Comparison of ENCODE assay signal across 8 mouse cellular contexts in genomic region chr10:82811855-82812431, GRCm38 (mm10). TPM values are rescaled to one million over a fixed set of nuclear protein-coding genes. Genes with fewer than 3 reads are reported as not detected.
DNase-seq lines count a peak whose midpoint lies in the region; ATAC-seq lines count a peak whose summit lies in the region.

No protein-coding gene starts in this region.

- H3K27ac ChIP-seq in intestine, embryonic 15.5 days = no peak overlapping the region
- H3K27ac ChIP-seq in limb, embryonic 12.5 days = 0 out of 2 replicates have a peak overlapping the region, but pooled peaks have one; percentile 41
- no peak overlapping the region for H3K27ac ChIP-seq in midbrain, embryonic 13.5 days

- peak; percentile 89 for DNase-seq in adrenal gland, postnatal 10 days
- peak; percentile 88 for DNase-seq in embryo, embryonic 11 days
- DNase-seq in gastrocnemius, postnatal 4 days (ENCODE audit: low spot score in 2 of 2) = peak; percentile 75 to 80
- peak; percentile 30 for DNase-seq in skeletal muscle tissue, adult 2 months (ENCODE audit: low read depth, low spot score)
- peak; percentile 62 for DNase-seq in yolk sac, embryonic 10.5 days (ENCODE audit: low spot score)

- 8% methylated on average over 35 of the region's 52 CpGs for WGBS in intestine, embryonic 15.5 days
- 6% methylated on average over 47 of the region's 52 CpGs for WGBS in limb, embryonic 12.5 days
- WGBS in midbrain, embryonic 13.5 days = 10% methylated on average over 25 of the region's 52 CpGs

- no peaks in the 10 kb centered on the region for H3K36me3 ChIP-seq in intestine, embryonic 15.5 days
- no peaks in the 10 kb centered on the region for H3K36me3 ChIP-seq in limb, embryonic 12.5 days
- H3K36me3 ChIP-seq in midbrain, embryonic 13.5 days = no peaks in the 10 kb centered on the region

- peak overlapping the region; percentile 56 for H3K4me3 ChIP-seq in intestine, embryonic 15.5 days (replicated peaks)
- H3K4me3 ChIP-seq in limb, embryonic 12.5 days (replicated peaks) = peak overlapping the region; percentile 56
- peak overlapping the region; percentile 50 for H3K4me3 ChIP-seq in midbrain, embryonic 13.5 days (replicated peaks)

- 0 out of 2 replicates have a peak, but pooled peaks cover 3% of the 10 kb centered on the region for H3K4me1 ChIP-seq in intestine, embryonic 15.5 days (replicated peaks)
- peaks cover 19% of the 10 kb centered on the region for H3K4me1 ChIP-seq in limb, embryonic 12.5 days (replicated peaks)
- peaks cover 11% of the 10 kb centered on the region for H3K4me1 ChIP-seq in midbrain, embryonic 13.5 days (replicated peaks)

- H3K9me3 ChIP-seq in intestine, embryonic 15.5 days = no peaks in the 10 kb centered on the region
- no peaks in the 10 kb centered on the region for H3K9me3 ChIP-seq in limb, embryonic 12.5 days
- H3K9me3 ChIP-seq in midbrain, embryonic 13.5 days = no peaks in the 10 kb centered on the region

- H3K27me3 ChIP-seq in intestine, embryonic 15.5 days (replicated peaks) = no peaks in the 10 kb centered on the region
- no peaks in the 10 kb centered on the region; the same call in 1 of the 2 replicates for H3K27me3 ChIP-seq in limb, embryonic 12.5 days
- H3K27me3 ChIP-seq in midbrain, embryonic 13.5 days = no peaks in the 10 kb centered on the region

- ATAC-seq in intestine, embryonic 15.5 days = peak; percentile 82
- peak; percentile 49 for ATAC-seq in limb, embryonic 12.5 days (ENCODE audit: insufficient number of reproducible peaks, insufficient read depth, low FRiP score, low TSS enrichment, low read depth)
- ATAC-seq in midbrain, embryonic 13.5 days = peak; percentile 90

- peak overlapping the region; percentile 53 for H3K9ac ChIP-seq in intestine, embryonic 15.5 days
- H3K9ac ChIP-seq in limb, embryonic 12.5 days (replicated peaks) = peak overlapping the region; percentile 51
- H3K9ac ChIP-seq in midbrain, embryonic 13.5 days (replicated peaks) = peak overlapping the region; percentile 65

- H3K4me2 ChIP-seq in intestine, embryonic 15.5 days (replicated peaks) = peak overlapping the region; percentile 84
- peak overlapping the region; percentile 69 for H3K4me2 ChIP-seq in limb, embryonic 12.5 days
- H3K4me2 ChIP-seq in midbrain, embryonic 13.5 days (replicated peaks) = peak overlapping the region; percentile 62

RNA-seq across cellular contexts. Expression of gene Txnrd1, which starts 21.8 kb away (rescaled TPM):
- 10 to 100 TPM; 88.4 to 96.8 TPM for total RNA-seq in adrenal gland, postnatal 10 days (2021)
- 10 to 100 TPM; 42.2 to 43.2 TPM for total RNA-seq in gastrocnemius, postnatal 4 days (2021)
- polyA plus RNA-seq in intestine, embryonic 15.5 days (2015; fragmentation: Nextera tagmentation; extraction: Ambion mirVana) = 106 and 115 TPM in 2 replicates
- polyA plus RNA-seq in limb, embryonic 12.5 days (2016; fragmentation: Nextera tagmentation; extraction: Ambion mirVana) = 149 TPM in 2 replicates
- 133 and 141 TPM in 2 replicates for polyA plus RNA-seq in midbrain, embryonic 13.5 days (2015; fragmentation: Nextera tagmentation; extraction: Ambion mirVana)

RNA-seq across cellular contexts. Expression of gene Nfyb, which starts 48.0 kb away (rescaled TPM):
- total RNA-seq in adrenal gland, postnatal 10 days (2021) = 10 to 100 TPM; 26.4 to 28.8 TPM
- total RNA-seq in gastrocnemius, postnatal 4 days (2021) = 10 to 100 TPM; 28.6 to 31.6 TPM
- 37.9 and 42.7 TPM in 2 replicates for polyA plus RNA-seq in intestine, embryonic 15.5 days (2015; fragmentation: Nextera tagmentation; extraction: Ambion mirVana)
- 61.4 and 66.8 TPM in 2 replicates for polyA plus RNA-seq in limb, embryonic 12.5 days (2016; fragmentation: Nextera tagmentation; extraction: Ambion mirVana)
- 57.6 and 57.8 TPM in 2 replicates for polyA plus RNA-seq in midbrain, embryonic 13.5 days (2015; fragmentation: Nextera tagmentation; extraction: Ambion mirVana)

RNA-seq across cellular contexts. Expression of gene Eid3, which starts 54.5 kb away (rescaled TPM):
- 1 to 10 TPM; 1.7 to 4.2 TPM for total RNA-seq in adrenal gland, postnatal 10 days (2021)
- total RNA-seq in gastrocnemius, postnatal 4 days (2021) = 1 to 10 TPM; 1.8 to 2.1 TPM
- polyA plus RNA-seq in intestine, embryonic 15.5 days (2015; fragmentation: Nextera tagmentation; extraction: Ambion mirVana) = 0.42 and 0.46 TPM in 2 replicates
- 0.59 and 0.68 TPM in 2 replicates for polyA plus RNA-seq in limb, embryonic 12.5 days (2016; fragmentation: Nextera tagmentation; extraction: Ambion mirVana)
- polyA plus RNA-seq in midbrain, embryonic 13.5 days (2015; fragmentation: Nextera tagmentation; extraction: Ambion mirVana) = 0.47 and 0.55 TPM in 2 replicates

Comparison
In these comparisons a context has a peak if more than half of its experiments do, and no peak if none do; other contexts are left out.
1. DNase-seq: peak in every context shown above with its lines; median percentile 89 in adrenal gland, postnatal 10 days; 88 in embryo, embryonic 11 days; 78 in gastrocnemius, postnatal 4 days; 62 in yolk sac, embryonic 10.5 days; 30 in skeletal muscle tissue, adult 2 months.